Mouse (Mus musculus): ENCODE measurements around the gene Klhdc8a.

The Klhdc8a gene

GRCm38 (mm10) chr1:132290921-132291675 is 7.3 kb upstream of the Klhdc8a start:
- no peak for DNase-seq (ENCODE audit: low spot score in 2 of 2)

GRCm38 (mm10) chr1:132291706-132292105 is 6.7 kb upstream of the Klhdc8a start:
- DNase-seq (ENCODE audit: low spot score in 2 of 2), result no peak

GRCm38 (mm10) chr1:132292318-132293129 is 5.9 kb upstream of the Klhdc8a start:
- DNase-seq (ENCODE audit: low spot score in 2 of 2), result no peak

- DNase-seq (ENCODE audit: low spot score in 2 of 2), result no peak
Measured at GRCm38 (mm10) chr1:132295506-132295905, 2.9 kb upstream of the Klhdc8a start.

GRCm38 (mm10) chr1:132296051-132296450 is 2.4 kb upstream of the Klhdc8a start:
- DNase-seq (ENCODE audit: low spot score in 2 of 2), result no peak

GRCm38 (mm10) chr1:132298801-132299464 is 507 bp downstream of the Klhdc8a start:
- DNase-seq (ENCODE audit: low spot score in 2 of 2), result no peak

- DNase-seq (ENCODE audit: low spot score in 2 of 2), result no peak
Measured at GRCm38 (mm10) chr1:132299744-132300143, 1.3 kb downstream of the Klhdc8a start.

GRCm38 (mm10) chr1:132301242-132301641 is 2.8 kb downstream of the Klhdc8a start:
- DNase-seq (ENCODE audit: low spot score in 2 of 2), result no peak

GRCm38 (mm10) chr1:132302341-132302866 is 4.0 kb downstream of the Klhdc8a start:
- DNase-seq (ENCODE audit: low spot score in 2 of 2), result no peak

- DNase-seq (ENCODE audit: low spot score in 2 of 2), result no peak
Measured at GRCm38 (mm10) chr1:132304618-132305214, 6.3 kb downstream of the Klhdc8a start.

- peak in 1 of 2 experiments; percentile 33 for DNase-seq (ENCODE audit: low spot score in 2 of 2)
Measured at GRCm38 (mm10) chr1:132306160-132306559, 7.7 kb downstream of the Klhdc8a start.

- no peak for DNase-seq (ENCODE audit: low spot score in 2 of 2)
Measured at GRCm38 (mm10) chr1:132306808-132307207, 8.4 kb downstream of the Klhdc8a start.

- no peak for DNase-seq (ENCODE audit: low spot score in 2 of 2)
Measured at GRCm38 (mm10) chr1:132307962-132308361, 9.5 kb downstream of the Klhdc8a start.

- no peak for DNase-seq (ENCODE audit: low spot score in 2 of 2)
Measured at GRCm38 (mm10) chr1:132308674-132309073, 10.2 kb downstream of the Klhdc8a start.

GRCm38 (mm10) chr1:132310754-132311153 is 12.3 kb downstream of the Klhdc8a start:
- no peak for DNase-seq (ENCODE audit: low spot score in 2 of 2)

- DNase-seq (ENCODE audit: low spot score in 2 of 2), result no peak
Measured at GRCm38 (mm10) chr1:132311174-132311859, 12.9 kb downstream of the Klhdc8a start.

- no peak for DNase-seq (ENCODE audit: low spot score in 2 of 2)
Measured at GRCm38 (mm10) chr1:132312043-132312442, 13.6 kb downstream of the Klhdc8a start.

- no peak for DNase-seq (ENCODE audit: low spot score in 2 of 2)
Measured at GRCm38 (mm10) chr1:132312703-132313102, 14.3 kb downstream of the Klhdc8a start.

GRCm38 (mm10) chr1:132315889-132316624 is 17.6 kb downstream of the Klhdc8a start, which contains the start of gene Nuak2:
Gene Nuak2, plus strand, starts transcription at chr1:132316126.
- DNase-seq (ENCODE audit: low spot score in 2 of 2), result peak; percentile 51 to 57

GRCm38 (mm10) chr1:132316625-132316994 is 18.2 kb downstream of the Klhdc8a start:
- no peak for DNase-seq (ENCODE audit: low spot score in 2 of 2)

All from frontal cortex, postnatal 25 days (tissue).